Mouse (Mus musculus) hematopoietic stem cell, adult 5-6 weeks (primary cell): ENCODE data around the gene Eps8. TPM values are rescaled to one million over a fixed set of nuclear protein-coding genes. Genes with fewer than 3 reads are reported as not detected.

ENCODE experiments used
- ATAC-seq, 2 experiments: fragments of 125-278 bp in 1 of 2; replicated peaks in 1 of 2; 2 replicates each; pipeline ENCODE4 v1.8.0; 2016 to 2017; ENCODE audit warnings: inconsistent platforms in 2 of 2, mild to moderate bottlenecking in 2 of 2, moderate number of reproducible peaks in 2 of 2, low read depth in 1 of 2, moderate TSS enrichment in 1 of 2; ENCODE audit not compliant: low FRiP score in 2 of 2, poor library complexity in 2 of 2, severe bottlenecking in 2 of 2, insufficient read depth in 1 of 2, low TSS enrichment in 1 of 2
- total RNA-seq: library from RNA; stranded (forward); fragments of 172-1452, 232-1000 nt; gene quantifications from 2 replicates; pipeline ENCODE4 v1.2.3, GENCODE M21; 2017

The Eps8 gene
- total RNA-seq, 1 experiment from 2014 or later: 19.0 TPM

DNA sequence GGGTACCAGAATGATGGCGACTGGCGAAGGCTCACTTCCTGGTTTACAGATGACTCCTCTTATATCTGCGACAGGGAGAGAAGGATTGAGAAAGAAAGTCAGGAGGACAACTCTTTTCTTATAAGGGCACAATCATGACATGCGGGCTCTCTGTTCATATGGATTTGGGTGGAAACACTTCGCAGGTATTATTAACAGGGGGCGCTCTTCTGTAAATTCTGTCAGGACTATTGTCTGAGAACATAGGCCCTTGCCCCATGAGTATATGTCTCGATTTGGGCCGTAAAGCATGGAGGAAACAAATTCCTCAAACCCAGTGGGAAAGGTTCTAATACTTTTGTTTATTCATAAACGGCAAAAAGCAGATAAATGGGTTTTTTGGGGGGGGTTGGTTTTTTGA lies 16.1 kb upstream of the Eps8 start:
- no peak for ATAC-seq

DNA sequence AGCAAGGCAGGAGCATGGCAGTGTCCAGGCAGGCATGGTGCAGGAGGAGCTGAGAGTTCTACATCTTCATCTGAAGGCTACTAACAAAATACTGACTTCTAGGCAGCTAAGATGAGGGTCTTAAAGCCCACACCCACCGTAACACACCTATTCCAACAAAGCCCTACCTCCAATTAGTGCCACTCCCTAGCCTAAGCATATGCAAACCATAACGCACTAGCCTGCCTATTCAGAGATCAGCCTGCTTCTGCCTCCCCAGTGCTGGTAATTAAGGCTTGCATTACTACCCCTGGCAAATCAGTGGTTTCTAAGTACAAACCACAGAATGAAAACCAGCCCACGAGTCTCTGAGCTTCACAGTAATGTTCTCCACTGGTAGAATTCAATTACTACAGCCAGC lies 15.2 kb upstream of the Eps8 start:
- no peak for ATAC-seq

DNA sequence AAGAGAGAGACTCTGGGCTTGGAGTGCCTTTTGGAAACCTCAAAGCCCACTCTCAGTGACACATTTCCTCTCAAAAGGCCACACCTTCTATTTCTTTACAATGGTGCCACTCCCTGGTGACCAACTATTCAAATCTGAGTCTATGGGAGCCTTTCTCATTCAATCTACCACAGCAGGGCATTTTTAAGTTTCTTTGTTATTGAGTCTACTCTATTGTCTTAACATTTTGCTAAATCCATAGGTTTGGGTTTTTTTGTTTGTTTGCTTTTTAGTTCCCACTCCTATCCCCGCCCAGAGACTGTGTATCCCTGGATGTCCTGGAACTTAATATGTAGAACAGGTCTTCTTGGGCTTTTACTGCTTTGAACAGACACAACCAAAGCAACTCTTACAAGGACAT lies 14.8 kb upstream of the Eps8 start:
- no peak for ATAC-seq

DNA sequence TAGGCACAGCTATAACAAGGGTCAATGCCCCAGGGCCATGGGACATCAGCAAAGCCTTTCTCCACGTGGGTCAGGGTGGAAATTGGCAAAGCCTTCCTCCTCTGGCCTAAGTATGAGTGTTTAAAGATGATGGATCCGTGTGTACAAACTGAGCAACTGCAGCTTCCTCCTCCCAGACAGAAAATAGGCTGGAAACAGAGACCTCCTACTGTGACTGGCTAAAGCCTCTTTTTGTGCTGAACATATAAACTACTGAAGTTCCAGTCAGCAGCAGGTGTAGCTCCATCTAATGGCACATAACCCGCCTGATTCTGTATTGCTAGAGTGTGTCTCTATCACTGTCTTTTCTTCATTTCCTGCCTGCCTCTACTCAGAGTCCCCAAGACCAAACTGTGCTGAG lies 13.7 kb upstream of the Eps8 start:
- no peak for ATAC-seq

DNA sequence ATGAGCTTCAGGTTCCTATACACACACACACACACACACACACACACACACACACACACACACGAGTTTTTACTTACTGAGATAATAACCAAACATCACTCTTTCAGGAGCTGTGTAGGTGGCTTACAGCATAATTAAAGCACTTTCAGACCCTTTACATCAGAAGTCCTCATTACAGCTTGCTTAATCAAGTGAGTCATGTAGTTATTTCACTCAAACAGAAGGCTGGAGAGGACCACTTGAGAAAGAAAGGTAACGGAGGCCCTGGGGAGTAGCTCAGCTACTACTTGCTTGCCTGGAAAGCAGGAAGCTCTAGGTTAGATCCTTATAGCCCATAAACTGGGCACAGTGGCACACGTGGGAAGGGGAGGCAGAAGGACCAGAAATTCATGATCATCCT lies 13.0 kb upstream of the Eps8 start:
- no peak for ATAC-seq

DNA sequence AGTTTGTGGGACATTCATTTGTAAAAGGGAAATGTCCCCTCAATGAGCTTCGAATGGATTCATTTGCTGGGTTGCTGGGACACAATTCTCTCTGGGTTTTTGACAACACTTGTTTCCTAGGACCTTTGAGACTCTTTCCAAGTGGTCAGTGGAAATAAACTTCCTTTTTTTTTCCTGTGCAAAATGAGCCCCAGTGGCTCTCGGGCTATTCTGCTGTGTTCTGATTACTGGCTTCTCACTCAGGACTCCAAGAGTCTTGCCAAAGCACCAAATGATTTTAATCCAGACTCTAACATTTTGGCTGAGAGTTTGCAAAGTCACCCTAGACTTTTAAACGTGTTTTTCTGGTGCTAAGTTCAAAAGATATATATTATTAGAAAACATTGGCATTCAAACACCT lies 10.3 kb upstream of the Eps8 start:
- no peak for ATAC-seq

DNA sequence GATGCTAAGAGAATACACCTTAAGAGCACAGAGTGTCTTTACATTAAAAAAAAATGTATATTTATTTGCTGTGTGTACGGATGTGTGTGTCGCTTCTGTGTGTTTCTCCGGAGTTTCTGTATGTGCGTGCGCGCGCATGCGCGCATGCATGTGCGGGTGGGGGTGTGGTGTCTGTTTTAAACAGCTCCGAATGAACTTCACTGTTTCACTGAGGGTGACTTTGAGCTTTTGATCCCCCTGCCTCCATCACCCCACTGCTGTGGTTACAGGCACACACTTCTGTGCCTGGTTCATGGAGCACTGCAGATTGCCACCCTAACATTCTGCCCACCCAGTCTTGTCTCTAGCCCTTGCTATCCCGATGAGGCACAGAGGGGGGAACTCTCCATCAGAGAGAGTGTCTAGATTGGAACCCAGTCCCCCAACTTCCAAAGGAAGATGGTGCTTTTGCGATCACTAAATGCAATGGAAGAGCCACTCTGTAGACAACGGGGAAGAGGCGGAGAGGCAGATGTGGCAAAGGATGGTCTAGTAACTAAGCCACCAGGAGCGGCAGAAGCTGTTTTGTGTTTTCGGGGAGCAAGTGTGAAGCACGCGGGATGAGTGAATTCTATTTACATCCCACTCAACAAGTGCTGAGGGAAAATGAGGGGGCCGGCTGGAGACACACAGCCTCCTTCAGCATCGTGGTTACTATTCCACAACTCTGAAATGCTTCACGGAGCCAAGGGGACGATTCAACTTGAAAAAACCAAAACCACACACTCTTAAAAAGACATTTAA lies 7.1 kb upstream of the Eps8 start:
- no peak for ATAC-seq

DNA sequence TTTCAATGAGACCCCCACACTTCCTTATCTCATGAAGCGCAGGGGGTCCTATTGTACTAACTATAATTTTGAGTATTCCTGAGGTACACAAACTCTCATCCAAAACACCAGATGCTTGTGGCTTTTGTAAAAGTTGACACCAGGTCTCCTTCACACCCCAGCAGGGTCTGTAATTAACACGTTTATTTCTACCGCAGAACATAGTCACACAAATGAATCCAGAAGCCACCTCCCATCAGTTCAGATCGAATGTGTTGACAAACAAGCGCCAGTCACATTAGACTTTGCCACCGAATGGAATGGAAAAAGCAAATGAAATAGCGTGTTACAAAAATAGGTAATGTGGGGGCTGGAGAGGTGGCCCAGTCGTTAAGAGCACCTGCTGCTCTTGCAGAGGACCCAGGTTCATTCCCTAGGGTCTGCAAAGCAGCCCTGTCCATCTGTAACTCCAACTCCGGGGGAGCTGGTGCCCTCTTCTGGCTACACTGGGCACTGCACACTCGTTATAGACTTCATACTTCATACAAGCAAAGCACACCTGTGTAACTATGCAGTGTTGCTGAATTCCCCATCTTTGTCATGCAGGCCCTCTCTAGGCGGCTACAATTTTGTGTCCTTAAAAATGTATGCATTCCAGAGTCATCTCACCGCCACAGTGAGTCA lies 3.9 kb upstream of the Eps8 start:
- no peak for ATAC-seq

DNA sequence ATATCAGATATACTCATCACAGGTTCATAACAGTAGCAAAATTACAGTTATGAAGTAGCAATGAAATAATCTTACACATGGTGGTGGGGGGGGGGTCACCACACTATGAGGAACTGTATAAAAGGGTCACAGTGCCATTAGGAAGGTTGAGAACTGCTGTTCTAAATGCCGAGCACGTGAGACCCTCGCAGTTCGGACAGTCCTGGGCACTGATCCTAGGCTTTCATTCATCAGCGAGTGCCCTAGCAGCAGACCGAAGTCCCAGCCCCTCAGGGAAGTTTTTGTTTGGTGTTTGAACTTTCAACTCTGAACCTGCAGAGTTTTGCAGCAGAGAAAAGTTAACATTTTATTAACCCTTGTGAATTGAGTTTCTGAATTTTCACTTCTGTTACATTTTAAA lies 2.5 kb upstream of the Eps8 start:
- no peak for ATAC-seq

DNA sequence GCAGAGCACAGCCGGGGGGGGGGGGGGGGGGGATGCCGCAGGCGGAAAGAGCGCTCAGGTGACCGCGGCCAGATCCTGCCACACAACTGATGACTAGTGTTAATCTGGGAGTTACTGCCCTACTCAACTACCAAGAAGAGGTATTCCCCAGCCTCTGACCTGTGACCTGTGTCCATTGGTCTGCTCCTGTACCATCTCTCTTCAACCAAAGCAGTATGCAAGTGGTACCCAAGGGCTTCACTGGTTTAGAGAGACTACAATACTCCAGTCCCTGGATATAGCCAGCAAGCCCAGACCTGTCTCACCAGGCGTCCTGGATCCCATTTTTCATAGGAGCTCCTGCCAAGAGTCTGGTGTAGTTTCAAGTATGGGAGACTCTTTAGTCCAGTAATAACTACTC lies 5.1 kb downstream of the Eps8 start:
- 0 out of 4 replicates have a peak, but pooled peaks of 1 of the 2 experiments have one; percentile 6 for ATAC-seq

DNA sequence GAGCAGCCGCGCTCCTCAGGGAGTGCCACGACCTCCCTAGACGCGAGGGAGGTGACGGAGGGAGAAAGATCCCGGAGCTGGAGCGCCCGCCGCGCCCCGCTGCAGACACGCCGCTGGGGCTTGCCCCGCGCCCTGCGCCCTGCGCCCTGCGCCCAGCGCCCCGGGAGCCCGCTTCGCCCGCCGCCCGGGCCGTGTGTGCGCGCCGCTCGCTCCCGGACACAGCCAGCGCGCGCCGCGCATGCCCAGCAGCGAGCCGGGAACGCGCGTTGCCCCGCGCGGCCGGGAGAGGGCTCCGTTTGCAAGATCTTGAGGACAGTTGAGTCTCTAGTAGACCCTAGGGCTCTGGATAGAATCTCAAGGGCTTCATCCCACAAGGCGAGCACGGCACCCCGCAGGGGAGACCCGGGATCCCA lies 5.6 kb downstream of the Eps8 start:
- ATAC-seq: peak; percentile 24 to 43; a peak in 3 of 4 replicates

DNA sequence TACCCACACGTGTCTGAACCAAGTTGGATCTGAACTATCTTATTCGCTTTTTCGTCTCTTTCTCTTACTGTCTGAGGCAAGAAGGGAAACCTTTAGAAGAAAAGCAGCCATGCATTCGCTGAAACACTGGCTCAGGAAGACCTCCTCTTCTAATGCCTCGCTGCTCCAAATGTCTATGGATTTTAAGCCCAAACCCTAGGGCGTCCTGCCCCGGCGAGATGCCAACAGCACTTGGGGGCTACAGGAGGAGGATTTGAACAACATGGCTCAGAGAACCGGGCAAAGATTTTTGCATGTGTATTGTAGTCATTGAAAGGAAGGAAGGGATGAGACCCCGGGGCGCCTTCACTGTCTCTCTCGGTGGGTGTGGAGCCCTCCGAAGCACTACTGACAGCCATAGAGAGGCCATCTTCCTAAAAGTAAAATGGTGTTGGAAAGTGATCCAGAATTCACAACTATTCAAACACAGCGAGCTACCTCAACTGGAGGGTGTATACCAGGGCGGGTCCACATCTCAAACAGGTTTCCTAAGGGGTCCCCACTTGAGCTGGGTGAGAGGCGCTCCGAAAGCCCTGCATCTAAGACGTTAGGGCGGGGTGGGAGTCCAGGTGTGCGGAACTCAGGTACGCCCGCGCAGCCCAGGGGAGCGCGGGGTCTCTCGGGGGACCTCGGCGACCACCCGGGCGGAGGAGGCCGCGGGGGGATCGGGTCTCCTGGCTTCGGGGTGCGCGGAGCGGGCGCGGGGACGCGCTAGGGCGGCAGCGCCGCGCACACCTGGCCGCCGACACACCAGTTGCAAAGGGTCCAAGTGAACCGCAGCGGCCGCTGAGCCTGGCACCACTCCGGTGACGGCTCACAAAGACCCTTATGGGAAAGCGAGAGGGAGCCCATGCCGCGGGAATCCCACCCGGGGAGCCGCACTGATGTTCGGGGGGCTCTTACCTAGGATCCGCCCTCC lies 6.3 kb downstream of the Eps8 start:
- ATAC-seq: 0 out of 4 replicates have a peak, but pooled peaks of 1 of the 2 experiments have one; percentile 22

DNA sequence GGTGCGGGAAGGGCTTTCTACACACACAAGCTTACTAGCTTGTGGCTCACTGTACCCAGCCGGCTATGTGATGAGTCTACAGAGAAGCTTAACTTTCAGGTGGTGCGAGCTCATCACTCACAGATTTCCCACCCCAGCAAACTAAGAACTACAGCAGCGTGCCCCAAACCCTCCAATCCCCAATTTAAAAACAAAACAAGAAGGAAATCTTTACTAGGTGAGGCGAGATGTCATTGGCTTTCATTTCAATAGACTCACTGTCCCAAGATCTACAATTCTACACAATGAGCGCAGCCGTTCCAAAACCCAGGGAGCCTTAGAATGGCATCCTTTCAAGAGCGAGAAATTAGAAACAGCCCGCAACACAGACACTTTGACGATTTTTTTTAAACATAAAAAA lies 7.0 kb downstream of the Eps8 start:
- peak in 1 of 2 experiments; percentile 22; a peak in 1 of 4 replicates for ATAC-seq

DNA sequence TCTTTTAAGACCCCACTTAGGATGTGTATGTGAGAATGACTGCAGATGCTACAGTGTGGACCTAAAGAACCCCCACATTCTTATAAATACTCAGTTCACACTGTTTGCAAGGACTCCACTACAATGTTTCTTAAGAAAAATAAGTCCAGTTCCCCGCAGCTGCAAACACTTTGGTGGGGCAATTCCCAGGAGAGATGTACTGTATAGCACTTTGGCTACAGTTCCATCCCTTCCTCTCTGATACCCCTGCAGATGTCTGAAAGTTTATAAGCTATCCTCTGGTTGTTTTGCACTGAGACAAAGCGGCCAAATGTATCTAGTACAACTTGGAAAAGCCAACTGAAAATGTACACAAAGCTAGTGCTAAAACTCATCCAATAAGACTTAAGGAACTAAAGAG lies 8.0 kb downstream of the Eps8 start:
- ATAC-seq: no peak

DNA sequence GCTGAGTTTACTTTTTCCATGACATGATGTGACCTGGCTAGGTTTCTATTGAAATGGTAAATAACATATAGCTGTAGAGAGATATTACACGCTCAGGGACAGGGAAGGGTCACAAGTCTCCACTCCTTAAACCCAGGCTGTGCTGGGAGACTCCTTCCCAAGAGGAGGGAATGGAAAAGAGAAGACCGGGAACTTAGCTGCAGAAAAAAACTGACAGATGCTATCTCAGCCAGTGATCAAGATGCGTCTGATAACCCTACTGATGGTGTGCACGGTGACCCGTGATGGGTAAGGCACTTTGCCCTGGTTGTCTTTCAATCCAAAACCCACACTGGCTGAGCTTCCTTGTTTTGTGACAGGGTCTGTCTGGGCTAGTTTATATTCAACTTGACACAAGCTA lies 9.8 kb downstream of the Eps8 start:
- ATAC-seq: no peak

DNA sequence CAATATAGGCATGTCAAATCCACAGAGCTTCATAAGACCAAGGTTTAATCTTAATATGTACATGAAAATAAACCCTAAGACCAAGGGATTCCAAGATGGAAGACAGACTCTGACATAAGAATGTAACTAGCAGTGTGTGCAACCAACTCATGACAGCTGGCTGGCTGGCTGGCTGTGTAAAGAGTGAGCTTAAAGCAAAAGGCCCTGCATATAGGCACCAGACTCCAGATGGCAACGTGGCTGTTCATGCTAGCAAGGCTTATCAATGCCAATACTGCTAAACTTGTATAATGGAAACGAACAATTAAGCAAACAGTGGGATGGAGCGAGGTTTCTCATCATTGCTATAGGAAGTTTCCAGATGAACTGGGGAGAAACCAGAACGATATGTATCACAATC lies 10.9 kb downstream of the Eps8 start:
- ATAC-seq: no peak

DNA sequence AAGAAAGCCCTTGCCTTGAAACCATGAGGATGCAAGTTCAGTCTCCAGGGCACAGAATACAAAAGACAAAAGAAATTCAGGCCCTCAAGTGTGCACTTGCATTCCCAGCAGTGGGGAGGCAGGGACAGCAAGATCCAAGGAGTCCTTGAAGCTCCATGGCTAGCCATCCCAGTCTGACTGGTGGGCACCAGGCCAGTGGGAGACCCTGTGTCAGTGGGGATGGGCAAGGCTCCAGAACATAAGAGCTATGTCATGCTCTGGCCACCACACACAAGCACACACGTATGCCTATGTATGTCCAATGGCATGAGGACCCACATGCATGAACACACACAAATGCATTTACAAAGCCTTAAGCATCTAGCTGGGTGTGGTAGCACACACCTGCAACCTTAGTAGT lies 13.0 kb downstream of the Eps8 start:
- ATAC-seq: no peak
